Mouse (Mus musculus): ENCODE measurements around the gene Scand1. TPM values are rescaled to one million over a fixed set of nuclear protein-coding genes. Genes with fewer than 3 reads are reported as not detected.

Scand1 gene
- polyA plus RNA-seq (2015; fragmentation: Nextera tagmentation; extraction: Ambion mirVana) = 56.0 and 68.1 TPM in 2 replicates

DNA sequence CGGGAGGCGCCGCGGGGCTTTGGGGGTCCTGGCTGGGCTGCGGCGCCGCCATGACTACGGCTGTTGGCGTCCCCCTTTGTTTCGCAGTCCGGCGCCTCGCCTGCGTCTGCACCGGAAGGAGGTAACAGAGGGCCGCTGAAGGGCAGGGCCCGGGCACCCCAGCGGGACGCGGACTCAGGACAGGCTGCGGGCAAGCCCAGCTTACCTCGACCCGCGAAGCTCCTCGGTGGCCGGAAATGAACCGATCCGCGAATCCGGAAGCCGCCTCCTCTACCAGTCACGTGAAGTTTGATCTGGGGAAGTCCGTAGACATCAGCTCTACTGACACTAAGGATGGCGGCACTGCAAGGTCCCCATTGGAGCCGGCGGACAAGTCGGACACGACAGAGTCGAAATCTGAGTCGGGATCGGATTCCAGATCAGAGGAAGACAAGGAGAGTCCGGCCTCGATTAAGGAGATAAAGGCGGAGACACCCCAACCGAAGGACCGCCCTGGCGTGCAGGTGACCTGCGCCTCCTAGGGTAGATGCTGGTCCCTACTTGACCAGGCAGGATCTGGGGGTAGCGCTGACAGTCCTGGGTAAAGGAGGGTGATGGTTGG, at the start of gene Scand1, which contains the start of gene Cnbd2:
Gene Scand1, minus strand, starts transcription at position 408 of the 601 bp plus-strand sequence.
Gene Cnbd2, plus strand, starts transcription at position 3 of the 601 bp plus-strand sequence.
- Histone ChIP-seq H3K4me2 (peak within 1 kb of the TSS; percentile 83), H3K4me3 (peak within 1 kb of the TSS; percentile 97), H3K4me1 (peaks cover 4% of the 10 kb centered on the region; the same call in 1 of the 2 replicates), H3K27ac (peak within 1 kb of the TSS; percentile 97), H3K36me3 (peaks cover 10% of the 10 kb centered on the region; the same call in 1 of the 2 replicates), H3K9ac (peak within 1 kb of the TSS; percentile 88), H3K9me3 (no peaks in the 10 kb centered on the region), H3K27me3 (no peaks in the 10 kb centered on the region)
- WGBS = under 1% methylated on average over 49 of the region's 49 CpGs
- peak; percentile 79 for ATAC-seq (ENCODE audit: insufficient number of reproducible peaks, low FRiP score, low TSS enrichment, low read depth)

DNA sequence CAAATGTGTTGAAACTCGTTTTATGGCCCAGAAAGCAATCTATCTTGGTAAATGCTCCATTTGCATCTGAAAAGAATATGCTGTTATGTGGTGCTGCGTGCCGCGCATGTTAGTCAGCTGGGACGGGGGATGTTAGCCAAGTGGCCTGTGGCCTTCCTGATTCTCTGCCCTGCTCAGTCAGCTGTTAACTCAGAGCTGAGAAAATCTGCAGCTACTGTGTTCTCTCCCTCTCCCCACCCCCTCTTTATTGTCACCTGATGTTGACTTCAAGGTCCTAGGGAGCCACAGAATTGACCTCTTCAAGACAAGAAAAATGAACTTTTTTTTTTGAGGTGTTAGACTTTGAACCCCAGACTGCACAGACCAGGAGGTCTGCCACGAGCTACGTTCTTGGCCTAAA, 43.5 kb upstream of the Scand1 start:
- H3K27me3 ChIP-seq = no peaks in the 10 kb centered on the region
- no peak overlapping the region for H3K27ac ChIP-seq
- H3K36me3 ChIP-seq = no peaks in the 10 kb centered on the region
- 68% methylated on average over 7 of the region's 7 CpGs for WGBS
- ATAC-seq (ENCODE audit: insufficient number of reproducible peaks, low FRiP score, low TSS enrichment, low read depth) = no peak
- H3K4me3 ChIP-seq = no peak overlapping the region
- no peaks in the 10 kb centered on the region for H3K4me1 ChIP-seq
- no peak overlapping the region for H3K4me2 ChIP-seq
- H3K9ac ChIP-seq = no peak overlapping the region
- H3K9me3 ChIP-seq = no peaks in the 10 kb centered on the region

DNA sequence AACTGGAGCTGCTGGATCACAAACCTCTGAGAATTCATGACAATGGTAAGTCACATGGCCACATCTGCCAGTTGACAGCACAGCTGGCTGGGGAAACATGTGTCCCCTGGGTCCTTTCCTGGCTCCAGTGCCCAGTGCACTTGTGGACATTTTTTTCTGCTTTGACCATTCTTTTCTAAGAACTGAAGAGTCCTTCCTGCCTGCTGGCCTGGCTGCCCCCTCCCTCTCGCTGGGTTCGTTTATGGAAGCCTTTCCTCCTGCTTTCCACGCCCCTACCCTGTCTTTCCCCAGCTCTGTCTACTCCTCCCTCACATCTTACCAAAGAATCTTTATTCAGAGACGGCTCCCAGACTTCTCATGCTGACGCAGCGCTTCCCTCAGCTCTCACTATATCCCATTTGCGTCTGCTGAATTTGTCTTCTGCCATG, 40.8 kb upstream of the Scand1 start:
- no peaks in the 10 kb centered on the region for H3K9me3 ChIP-seq
- no peaks in the 10 kb centered on the region for H3K27me3 ChIP-seq
- no peak for ATAC-seq (ENCODE audit: insufficient number of reproducible peaks, low FRiP score, low TSS enrichment, low read depth)
- no peaks in the 10 kb centered on the region for H3K4me1 ChIP-seq
- 47% methylated on average over 7 of the region's 7 CpGs for WGBS
- no peak overlapping the region for H3K4me3 ChIP-seq
- H3K36me3 ChIP-seq = no peaks in the 10 kb centered on the region
- H3K9ac ChIP-seq = no peak overlapping the region
- H3K27ac ChIP-seq = no peak overlapping the region
- H3K4me2 ChIP-seq = no peak overlapping the region

DNA sequence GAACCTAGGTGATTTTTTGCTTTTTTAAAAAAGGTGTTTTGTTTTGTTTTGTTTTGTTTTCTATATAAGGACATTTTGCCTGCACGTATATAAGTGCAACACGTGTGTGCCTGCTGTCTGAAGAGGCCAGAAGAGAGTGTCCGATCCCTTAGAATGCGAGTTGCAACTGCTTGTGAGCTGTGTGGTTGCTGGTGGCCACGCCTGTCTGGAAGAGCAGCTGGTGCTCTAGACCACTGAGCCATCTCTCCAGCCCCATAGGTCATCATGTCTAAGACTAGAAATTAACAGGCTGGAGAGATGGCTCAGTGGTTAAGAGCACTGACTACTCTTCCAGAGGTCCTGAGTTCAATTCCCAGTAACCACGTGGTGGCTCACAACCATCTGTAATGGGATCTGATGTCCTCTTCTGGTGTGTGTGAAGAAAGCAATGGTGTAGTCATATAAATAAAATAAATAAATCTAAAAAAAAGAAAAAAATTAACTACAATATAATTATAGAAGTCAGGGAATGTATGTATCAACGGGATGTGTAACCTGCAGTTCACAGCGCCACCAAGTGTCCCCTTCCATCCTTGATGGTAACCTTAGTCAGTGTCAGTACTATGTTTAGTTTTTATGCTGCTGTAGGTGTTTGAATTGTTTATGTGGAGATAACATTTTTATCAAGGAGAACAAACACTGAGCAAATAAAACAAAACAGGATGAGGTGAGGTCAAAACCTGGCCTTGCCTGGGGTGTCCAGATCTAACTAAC, 40.1 kb upstream of the Scand1 start:
- 80% methylated on average over 8 of the region's 8 CpGs for WGBS
- Histone ChIP-seq H3K27me3 (no peaks in the 10 kb centered on the region), H3K9ac (no peak overlapping the region), H3K27ac (no peak overlapping the region), H3K4me1 (no peaks in the 10 kb centered on the region), H3K9me3 (no peaks in the 10 kb centered on the region), H3K36me3 (no peaks in the 10 kb centered on the region), H3K4me3 (no peak overlapping the region), H3K4me2 (no peak overlapping the region)
- ATAC-seq (ENCODE audit: insufficient number of reproducible peaks, low FRiP score, low TSS enrichment, low read depth) = no peak

DNA sequence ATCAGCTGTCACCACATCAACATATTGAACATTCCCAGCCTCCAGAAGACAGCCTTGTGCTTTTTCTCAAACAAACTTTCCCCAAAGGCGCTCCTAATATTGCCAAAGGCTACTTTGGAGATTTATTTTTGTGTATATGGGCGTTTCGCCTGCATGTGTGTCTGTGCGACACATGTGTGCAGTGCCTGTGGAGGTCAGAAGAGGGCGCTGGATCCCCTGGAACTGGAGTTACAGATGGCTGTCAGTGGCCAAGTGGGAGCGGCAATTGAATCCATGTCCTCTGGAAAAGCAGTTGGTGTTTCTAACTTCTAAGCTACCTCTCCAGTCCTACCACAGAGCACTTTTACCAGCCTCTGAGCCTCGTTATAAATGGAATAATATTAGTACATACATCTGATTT, 38.7 kb upstream of the Scand1 start:
- Histone ChIP-seq H3K9me3 (no peaks in the 10 kb centered on the region), H3K27ac (no peak overlapping the region), H3K4me3 (no peak overlapping the region), H3K4me2 (no peak overlapping the region), H3K27me3 (no peaks in the 10 kb centered on the region), H3K9ac (no peak overlapping the region), H3K4me1 (no peaks in the 10 kb centered on the region), H3K36me3 (no peaks in the 10 kb centered on the region)
- 83% methylated on average over 7 of the region's 7 CpGs for WGBS
- ATAC-seq (ENCODE audit: insufficient number of reproducible peaks, low FRiP score, low TSS enrichment, low read depth) = no peak

DNA sequence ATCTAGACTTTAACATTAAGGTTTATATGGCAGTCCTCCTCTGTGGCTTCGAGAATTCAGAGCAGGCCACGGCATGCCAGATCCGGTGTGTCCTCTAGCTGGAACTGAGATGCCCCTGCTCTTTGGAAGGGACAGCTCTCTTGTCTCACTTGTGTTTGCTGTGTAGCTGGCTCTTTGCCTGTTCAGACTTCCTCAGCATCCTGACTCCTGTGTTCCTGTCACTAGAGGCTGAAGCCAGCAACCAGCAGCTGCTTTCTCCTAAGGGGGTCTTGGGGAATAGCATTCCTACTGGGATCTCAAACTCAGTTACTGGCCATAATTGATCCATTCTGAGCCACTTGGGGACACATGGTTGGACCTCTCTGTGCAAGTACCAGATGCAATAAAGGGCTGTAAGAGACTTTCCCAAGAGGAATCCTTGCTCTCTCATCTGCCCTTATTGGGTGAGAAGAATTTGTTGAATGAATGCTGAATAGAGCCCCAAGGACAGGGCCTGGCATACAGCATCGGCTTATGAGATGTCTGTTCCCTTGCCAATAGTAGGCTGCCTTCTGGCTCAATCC, 36.9 kb upstream of the Scand1 start:
- H3K9me3 ChIP-seq = no peaks in the 10 kb centered on the region
- no peak overlapping the region for H3K27ac ChIP-seq
- ATAC-seq (ENCODE audit: insufficient number of reproducible peaks, low FRiP score, low TSS enrichment, low read depth) = no peak
- H3K27me3 ChIP-seq = no peaks in the 10 kb centered on the region
- no peaks in the 10 kb centered on the region for H3K4me1 ChIP-seq
- no peaks in the 10 kb centered on the region for H3K36me3 ChIP-seq
- 74% methylated on average over 4 of the region's 4 CpGs for WGBS
- H3K9ac ChIP-seq = no peak overlapping the region
- no peak overlapping the region for H3K4me3 ChIP-seq
- H3K4me2 ChIP-seq = no peak overlapping the region

DNA sequence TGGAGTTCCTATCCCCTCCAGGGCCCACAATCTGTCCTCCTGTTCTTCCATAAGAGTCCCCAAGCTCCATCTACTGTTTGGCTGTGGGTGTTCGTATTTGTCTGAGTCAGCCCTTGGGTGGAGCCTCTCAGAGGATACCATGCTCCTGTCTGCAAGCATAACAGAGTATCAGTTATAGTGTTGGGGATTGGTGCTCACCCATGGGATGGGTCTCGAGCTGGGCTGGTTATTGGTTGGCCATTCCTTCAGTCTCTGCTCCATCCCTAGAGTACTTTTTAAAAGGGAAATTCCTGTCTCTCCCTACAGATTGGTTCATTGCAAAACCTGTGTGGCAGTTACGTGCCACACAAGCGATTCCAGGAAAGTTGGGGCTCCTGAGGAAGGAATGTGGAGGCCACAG, 36.3 kb upstream of the Scand1 start:
- Histone ChIP-seq H3K4me2 (no peak overlapping the region), H3K27ac (no peak overlapping the region), H3K9ac (no peak overlapping the region), H3K27me3 (no peaks in the 10 kb centered on the region), H3K36me3 (no peaks in the 10 kb centered on the region), H3K9me3 (no peaks in the 10 kb centered on the region), H3K4me1 (no peaks in the 10 kb centered on the region), H3K4me3 (no peak overlapping the region)
- no peak for ATAC-seq (ENCODE audit: insufficient number of reproducible peaks, low FRiP score, low TSS enrichment, low read depth)
- WGBS = 74% methylated on average over 4 of the region's 4 CpGs

DNA sequence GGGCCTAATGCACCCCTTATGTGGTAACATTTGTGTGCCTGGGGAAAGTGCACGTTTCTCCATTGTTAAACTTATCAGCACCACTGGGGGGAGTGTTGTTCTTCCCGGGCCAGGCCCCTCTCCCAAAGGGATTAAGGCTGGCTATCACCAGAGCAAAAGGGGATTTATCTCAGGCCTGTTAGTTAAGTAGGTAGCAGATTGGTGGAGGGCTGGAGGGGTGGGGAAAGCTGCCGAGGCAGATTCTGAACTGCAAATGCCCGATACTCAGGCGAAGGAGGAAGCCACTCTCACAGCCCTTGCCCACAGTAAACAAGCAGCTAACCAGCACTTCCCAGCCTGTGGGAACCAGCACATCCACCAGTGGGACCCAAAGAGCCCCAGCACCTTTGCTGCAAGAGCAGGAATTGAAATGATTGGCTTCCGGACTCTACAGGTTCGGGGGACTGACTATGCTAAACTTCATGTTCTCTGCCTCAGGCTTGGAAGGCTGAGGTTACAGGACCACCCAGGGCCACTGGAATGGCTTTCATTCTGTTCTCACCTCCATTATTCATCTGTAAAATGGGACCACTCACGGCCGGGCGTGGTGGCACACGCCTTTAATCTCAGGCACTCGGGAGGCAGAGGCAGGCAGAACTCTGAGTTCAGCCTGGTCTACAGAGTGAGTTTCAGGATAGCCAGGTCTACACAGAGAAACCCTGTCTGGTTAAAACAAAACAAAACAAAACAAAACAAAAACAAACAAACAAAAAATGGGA, 32.5 kb upstream of the Scand1 start:
- no peak overlapping the region for H3K4me2 ChIP-seq
- no peak overlapping the region for H3K9ac ChIP-seq
- WGBS = 56% methylated on average over 12 of the region's 12 CpGs
- ATAC-seq (ENCODE audit: insufficient number of reproducible peaks, low FRiP score, low TSS enrichment, low read depth) = no peak
- no peaks in the 10 kb centered on the region for H3K9me3 ChIP-seq
- H3K27me3 ChIP-seq = no peaks in the 10 kb centered on the region
- no peak overlapping the region for H3K27ac ChIP-seq
- no peaks in the 10 kb centered on the region for H3K4me1 ChIP-seq
- H3K36me3 ChIP-seq = no peaks in the 10 kb centered on the region
- no peak overlapping the region for H3K4me3 ChIP-seq

DNA sequence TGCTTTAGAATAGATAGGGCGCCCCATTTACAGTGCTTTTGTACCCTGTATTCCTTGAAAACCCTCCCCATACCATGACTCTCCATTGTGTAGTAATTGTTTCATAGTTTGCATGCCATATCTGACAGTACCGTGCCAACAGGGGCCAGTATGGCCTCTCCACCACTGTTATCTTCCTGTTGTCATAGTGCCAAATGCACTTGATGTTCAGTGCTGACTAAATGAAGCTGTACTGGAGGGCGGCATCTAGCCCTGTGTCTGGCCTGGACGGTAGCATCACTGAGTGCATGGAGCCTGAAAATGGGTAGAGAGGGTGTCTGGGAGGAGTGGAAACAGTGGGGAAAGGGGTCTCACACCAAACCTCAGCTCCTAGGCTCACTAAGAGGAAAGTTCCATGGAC, 27.6 kb upstream of the Scand1 start:
- no peaks in the 10 kb centered on the region for H3K9me3 ChIP-seq
- H3K4me2 ChIP-seq = no peak overlapping the region
- H3K4me1 ChIP-seq = no peaks in the 10 kb centered on the region
- H3K9ac ChIP-seq = no peak overlapping the region
- H3K4me3 ChIP-seq = no peak overlapping the region
- no peaks in the 10 kb centered on the region for H3K36me3 ChIP-seq
- H3K27me3 ChIP-seq = no peaks in the 10 kb centered on the region
- ATAC-seq (ENCODE audit: insufficient number of reproducible peaks, low FRiP score, low TSS enrichment, low read depth) = no peak
- H3K27ac ChIP-seq = no peak overlapping the region
- 93% methylated on average over 4 of the region's 4 CpGs for WGBS

DNA sequence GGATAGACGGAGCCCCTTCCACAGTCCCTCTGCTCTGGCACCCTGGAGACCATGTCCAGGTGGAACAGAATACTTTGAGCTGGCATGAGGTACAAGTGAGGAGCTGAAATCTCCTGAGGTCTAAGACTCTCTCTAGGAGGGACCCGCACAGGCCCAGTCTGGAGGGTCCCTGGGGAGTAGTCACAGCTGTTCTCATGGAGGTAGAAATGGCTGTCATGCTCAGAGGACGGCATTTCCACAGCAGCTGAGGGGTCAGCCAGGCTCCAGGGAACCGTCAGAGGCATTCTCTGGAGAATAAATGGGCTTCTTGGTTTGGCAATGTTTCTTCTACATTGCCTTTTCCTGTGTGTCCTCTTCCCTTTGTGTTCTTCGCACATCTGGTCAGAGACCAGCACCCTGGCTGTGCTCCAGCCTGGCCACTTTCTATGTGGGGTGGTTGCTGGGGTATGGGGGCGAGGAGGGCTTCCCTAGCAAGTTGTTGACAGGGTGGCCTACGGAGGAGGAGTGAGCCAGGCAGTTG, 19.0 kb upstream of the Scand1 start:
- no peak overlapping the region for H3K27ac ChIP-seq
- H3K4me3 ChIP-seq = no peak overlapping the region
- no peak overlapping the region for H3K9ac ChIP-seq
- no peaks in the 10 kb centered on the region for H3K36me3 ChIP-seq
- WGBS = 79% methylated on average over 7 of the region's 7 CpGs
- no peaks in the 10 kb centered on the region for H3K27me3 ChIP-seq
- H3K4me1 ChIP-seq = no peaks in the 10 kb centered on the region
- no peak overlapping the region for H3K4me2 ChIP-seq
- ATAC-seq (ENCODE audit: insufficient number of reproducible peaks, low FRiP score, low TSS enrichment, low read depth) = no peak
- no peaks in the 10 kb centered on the region for H3K9me3 ChIP-seq

DNA sequence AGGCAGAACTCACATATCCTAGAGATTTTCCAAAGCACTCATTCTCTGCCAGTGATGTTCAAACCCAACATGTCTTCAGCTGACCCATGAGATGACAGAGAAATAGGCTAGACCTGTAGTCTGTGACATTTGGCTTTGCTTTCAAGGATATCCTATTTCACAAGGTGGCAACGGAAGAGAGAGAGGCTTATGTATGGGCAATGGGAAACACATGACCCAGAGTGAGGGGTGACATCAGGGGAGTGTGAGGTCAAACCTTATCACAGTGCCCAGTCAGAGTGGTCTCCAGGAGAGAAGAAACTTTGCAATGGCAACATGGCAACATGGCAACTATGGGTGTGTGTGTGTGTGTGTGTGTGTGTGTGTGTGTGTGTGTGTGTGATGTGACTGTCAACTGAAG, 18.2 kb upstream of the Scand1 start:
- Histone ChIP-seq H3K27ac (no peak overlapping the region), H3K27me3 (no peaks in the 10 kb centered on the region), H3K9ac (no peak overlapping the region), H3K9me3 (no peaks in the 10 kb centered on the region), H3K4me2 (no peak overlapping the region), H3K36me3 (no peaks in the 10 kb centered on the region), H3K4me1 (no peaks in the 10 kb centered on the region), H3K4me3 (no peak overlapping the region)
- WGBS = 39% methylated on average over 1 of the region's 1 CpGs
- no peak for ATAC-seq (ENCODE audit: insufficient number of reproducible peaks, low FRiP score, low TSS enrichment, low read depth)
